Mouse (Mus musculus) heart, embryonic 13.5 days (tissue): Measurements from ENCODE around the gene Hscb. TPM values are rescaled to one million over a fixed set of nuclear protein-coding genes. Genes with fewer than 3 reads are reported as not detected.

ENCODE experiments used
- ATAC-seq: fragments of 200-750 bp; cut with Nextera tagmentation; 2 replicates; pipeline ENCODE4 v1.8.0; 2017; ENCODE audit warnings: moderate TSS enrichment; ENCODE audit not compliant: insufficient number of reproducible peaks, low FRiP score, low TSS enrichment; ENCODE audit errors: extremely low read depth
- H3K27ac ChIP-seq: fragments of 300-500 bp; sonication (generic); replicated peaks from 2 replicates; pipeline ENCODE4 v1.5.1; 2015; ENCODE audit warnings: moderate library complexity, mild to moderate bottlenecking, inconsistent platforms
- H3K27me3 ChIP-seq: fragments of 300-500 bp; sonication (generic); replicated peaks from 2 replicates; pipeline ENCODE4 v1.6.1; 2015; ENCODE audit warnings: mild to moderate bottlenecking, inconsistent platforms
- H3K36me3 ChIP-seq: fragments of 300-500 bp; sonication (generic); 2 replicates; pipeline ENCODE4 v1.6.1; 2015; ENCODE audit warnings: mild to moderate bottlenecking, inconsistent platforms
- H3K4me1 ChIP-seq: fragments of 300-500 bp; sonication (generic); 2 replicates; pipeline ENCODE4 v1.6.1; 2015; ENCODE audit warnings: inconsistent platforms
- H3K4me2 ChIP-seq: fragments of 300-500 bp; sonication (generic); 2 replicates; pipeline ENCODE4 v1.6.1; 2015; ENCODE audit warnings: inconsistent platforms, mild to moderate bottlenecking, moderate library complexity
- H3K4me3 ChIP-seq: fragments of 300-500 bp; sonication (generic); 2 replicates; pipeline ENCODE4 v1.5.1; 2015; ENCODE audit warnings: moderate library complexity, mild to moderate bottlenecking, inconsistent platforms
- H3K9ac ChIP-seq: fragments of 300-500 bp; sonication (generic); 2 replicates; pipeline ENCODE4 v1.6.1; 2015; ENCODE audit warnings: inconsistent platforms, mild to moderate bottlenecking, moderate library complexity
- H3K9me3 ChIP-seq: fragments of 300-500 bp; sonication (generic); 2 replicates; pipeline ENCODE4 v1.6.1; 2016; ENCODE audit warnings: inconsistent platforms
- WGBS: fragments of 180-500 bp; shearing (Covaris S2); methylation state at CpG from one replicate; pipeline ENCODE4 v1.1.7; 2015; ENCODE audit warnings: mixed read lengths; 5-methylcytosine and 5-hydroxymethylcytosine counted together
- polyA plus RNA-seq: library from polyadenylated mRNA; unstranded; fragments of >200 nt; fragmentation: Nextera tagmentation; extraction: Ambion mirVana; gene quantifications from 2 replicates; pipeline ENCODE4 v1.2.1, GENCODE M21; 2015

Hscb gene
- polyA plus RNA-seq, 1 experiment from 2014 or later, result 29.7 TPM

DNA sequence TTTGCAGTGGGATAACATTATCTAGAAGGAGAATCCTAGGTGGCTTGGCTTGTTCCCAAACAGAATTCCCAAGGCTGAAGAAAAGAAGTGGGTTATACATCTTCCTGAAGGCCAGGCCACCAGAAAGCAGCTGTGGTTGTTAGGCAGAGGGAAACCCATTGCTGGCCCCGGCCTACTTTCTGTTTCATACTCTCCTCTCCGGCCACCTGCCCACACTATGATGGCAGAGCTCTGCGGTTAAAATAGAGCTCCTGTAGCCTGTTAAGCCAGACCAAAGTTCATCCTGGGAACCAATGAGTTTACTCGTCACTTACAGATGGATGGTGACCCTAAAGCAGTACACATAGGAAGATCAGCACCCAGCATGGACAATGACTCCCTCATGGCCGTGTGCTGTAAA, 12.0 kb downstream of the Hscb start:
- 84% methylated on average over 5 of the region's 5 CpGs for WGBS
- Histone ChIP-seq H3K27ac (no peak overlapping the region), H3K36me3 (peaks cover 28% of the 10 kb centered on the region), H3K4me1 (no peaks in the 10 kb centered on the region), H3K4me2 (no peak overlapping the region), H3K9ac (no peak overlapping the region), H3K9me3 (no peaks in the 10 kb centered on the region), H3K27me3 (no peaks in the 10 kb centered on the region), H3K4me3 (no peak overlapping the region)
- ATAC-seq, result no peak

DNA sequence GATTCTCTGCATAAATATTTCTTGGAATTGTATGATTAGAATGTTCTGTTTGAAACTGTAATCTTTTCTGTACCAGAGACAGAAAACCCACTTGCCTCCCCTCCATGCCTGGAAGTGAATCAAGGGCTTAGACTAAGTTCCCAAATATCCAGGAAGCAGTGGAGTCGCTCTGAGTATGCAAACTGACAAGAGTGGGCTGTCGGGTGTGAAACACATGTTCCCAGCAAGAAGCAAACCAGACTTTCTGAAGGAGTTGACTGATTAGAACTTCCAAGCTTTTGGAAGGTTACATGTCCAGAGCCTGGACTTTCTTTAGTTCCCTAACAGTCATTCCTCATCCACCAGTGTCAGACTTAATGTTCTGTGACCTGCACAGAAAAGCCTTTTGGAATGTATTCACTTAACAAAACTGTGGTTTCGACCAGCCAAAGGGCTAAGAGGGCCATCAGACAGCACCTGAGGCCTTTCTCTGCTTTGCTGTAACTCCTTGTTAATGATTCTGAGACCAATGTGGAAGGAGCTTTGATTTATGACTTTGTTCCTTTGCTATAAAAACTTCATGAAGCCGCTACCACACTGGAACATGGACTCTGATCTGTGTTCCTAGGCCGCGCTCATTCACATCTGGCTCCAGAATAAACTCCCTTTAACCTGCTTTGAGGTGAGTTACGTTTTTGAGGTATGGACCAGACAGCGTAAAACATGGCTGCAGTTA, 12.6 kb downstream of the Hscb start:
- Histone ChIP-seq H3K36me3 (peaks cover 23% of the 10 kb centered on the region), H3K27me3 (no peaks in the 10 kb centered on the region), H3K4me2 (no peak overlapping the region), H3K9ac (no peak overlapping the region), H3K9me3 (no peaks in the 10 kb centered on the region), H3K27ac (no peak overlapping the region), H3K4me1 (no peaks in the 10 kb centered on the region), H3K4me3 (no peak overlapping the region)
- ATAC-seq, result no peak
- 82% methylated on average over 8 of the region's 8 CpGs for WGBS

GRCm38 (mm10) chr5:110824421-110824820, 15.2 kb downstream of the Hscb start:
- Histone ChIP-seq H3K4me3 (no peak overlapping the region), H3K9ac (no peak overlapping the region), H3K36me3 (peaks cover 12% of the 10 kb centered on the region; the same call in 1 of the 2 replicates), H3K27ac (no peak overlapping the region), H3K4me1 (no peaks in the 10 kb centered on the region), H3K27me3 (no peaks in the 10 kb centered on the region), H3K4me2 (no peak overlapping the region), H3K9me3 (no peaks in the 10 kb centered on the region)
- WGBS, result 82% methylated on average over 4 of the region's 4 CpGs
- ATAC-seq, result no peak

- Histone ChIP-seq H3K9me3 (no peaks in the 10 kb centered on the region), H3K36me3 (peaks cover 27% of the 10 kb centered on the region), H3K27ac (peak within 1 kb of the TSS; percentile 88), H3K4me3 (peak within 1 kb of the TSS; percentile 87), H3K4me1 (peaks cover 39% of the 10 kb centered on the region), H3K9ac (peak within 1 kb of the TSS; percentile 98), H3K4me2 (peak within 1 kb of the TSS; percentile 95), H3K27me3 (no peaks in the 10 kb centered on the region)
- 0% methylated on average over 79 of the region's 80 CpGs for WGBS
- peak; percentile 99 for ATAC-seq
These were observed 29.8 kb downstream of the Hscb start, which contains the start of gene Ulk1 for GRCm38 (mm10) chr5:110809667-110810325. Ulk1 (minus strand) TSS chr5:110810097.

DNA sequence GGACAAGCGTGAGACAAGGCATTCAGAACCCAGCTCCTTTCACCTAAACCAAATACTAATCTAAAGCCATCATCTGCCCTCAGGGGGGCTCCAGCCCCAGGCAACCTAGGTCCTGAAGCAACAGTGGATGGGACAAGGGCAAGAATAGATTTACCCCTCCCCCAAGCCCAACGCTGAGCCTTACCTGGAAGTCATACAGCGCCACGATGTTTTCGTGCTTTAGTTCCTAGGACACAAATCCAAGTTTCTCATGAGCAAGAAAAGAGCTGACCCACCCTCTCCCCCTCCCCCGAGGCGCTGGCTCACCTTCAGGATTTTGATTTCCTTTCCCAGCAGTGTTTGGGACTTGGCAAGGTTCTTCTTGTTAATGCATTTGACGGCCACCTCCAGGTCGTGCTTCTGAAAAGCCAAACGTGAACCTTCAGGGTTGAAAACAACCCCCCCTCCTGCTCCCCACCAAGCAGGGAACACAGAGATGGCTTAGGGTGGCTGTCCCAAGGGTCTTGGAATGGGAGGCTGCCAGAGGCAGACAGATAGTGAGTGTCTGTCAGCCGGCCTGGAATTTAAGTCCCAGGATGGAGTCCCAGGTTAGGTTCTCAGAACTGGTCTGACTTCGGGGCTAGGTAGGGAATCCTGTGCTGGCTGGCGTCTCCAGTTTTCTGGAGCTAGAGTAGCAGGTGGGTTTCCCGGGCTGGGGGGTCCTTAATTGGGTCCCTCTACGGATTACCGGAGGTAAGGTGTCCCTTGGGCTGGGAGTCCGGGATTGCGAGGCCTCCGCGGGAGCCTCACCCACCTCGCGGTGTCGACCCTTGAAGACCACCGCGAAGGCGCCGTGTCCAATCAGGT, 30.5 kb downstream of the Hscb start:
- peaks cover 32% of the 10 kb centered on the region for H3K36me3 ChIP-seq
- peaks cover 43% of the 10 kb centered on the region for H3K4me1 ChIP-seq
- WGBS, result 2% methylated on average over 27 of the region's 27 CpGs
- peak overlapping the region; percentile 87 for H3K4me3 ChIP-seq
- no peaks in the 10 kb centered on the region for H3K27me3 ChIP-seq
- H3K27ac ChIP-seq, result peak overlapping the region; percentile 88
- ATAC-seq, result no peak
- peak overlapping the region; percentile 95 for H3K4me2 ChIP-seq
- H3K9ac ChIP-seq, result peak overlapping the region; percentile 98
- H3K9me3 ChIP-seq, result no peaks in the 10 kb centered on the region

- Histone ChIP-seq H3K36me3 (peaks cover 33% of the 10 kb centered on the region), H3K9me3 (no peaks in the 10 kb centered on the region), H3K4me3 (peak overlapping the region; percentile 87), H3K4me1 (peaks cover 43% of the 10 kb centered on the region), H3K27ac (peak overlapping the region; percentile 88), H3K9ac (peak overlapping the region; percentile 98), H3K27me3 (no peaks in the 10 kb centered on the region), H3K4me2 (peak overlapping the region; percentile 95)
- under 1% methylated on average over 14 of the region's 14 CpGs for WGBS
- peak; percentile 37; the same call in 1 of the 2 replicates for ATAC-seq
These were observed 31.4 kb downstream of the Hscb start for GRCm38 (mm10) chr5:110808061-110808631.

- H3K9ac ChIP-seq, result peak overlapping the region; percentile 98
- H3K27me3 ChIP-seq, result no peaks in the 10 kb centered on the region
- peak overlapping the region; percentile 88 for H3K27ac ChIP-seq
- ATAC-seq, result no peak
- peaks cover 39% of the 10 kb centered on the region for H3K36me3 ChIP-seq
- 76% methylated on average over 4 of the region's 4 CpGs for WGBS
- peak overlapping the region; percentile 95 for H3K4me2 ChIP-seq
- H3K9me3 ChIP-seq, result no peaks in the 10 kb centered on the region
- peaks cover 48% of the 10 kb centered on the region for H3K4me1 ChIP-seq
- H3K4me3 ChIP-seq, result peak overlapping the region; percentile 87
These were observed 32.1 kb downstream of the Hscb start for GRCm38 (mm10) chr5:110807453-110807852.

DNA sequence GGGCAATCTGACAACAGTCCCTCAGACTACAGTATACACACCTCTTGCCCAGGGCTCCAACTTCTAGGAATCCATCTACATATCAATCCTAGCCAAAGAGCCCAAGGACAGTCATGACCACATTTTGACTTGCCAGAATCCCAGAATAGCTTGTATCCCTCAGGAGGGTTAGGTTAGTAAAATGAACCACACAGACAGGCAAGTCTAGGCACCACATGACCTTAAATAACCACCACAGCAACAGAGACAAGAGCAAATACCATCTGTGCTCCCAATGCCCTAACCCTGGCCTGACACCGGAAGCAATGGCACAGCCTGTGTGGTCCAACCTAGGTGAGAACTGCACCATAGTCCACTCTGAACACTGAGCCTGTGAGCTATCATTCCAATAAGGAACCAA, 32.9 kb downstream of the Hscb start:
- Histone ChIP-seq H3K36me3 (peaks cover 42% of the 10 kb centered on the region), H3K4me2 (peak overlapping the region; percentile 95), H3K9ac (peak overlapping the region; percentile 1; the same call in 1 of the 2 replicates), H3K27me3 (no peaks in the 10 kb centered on the region), H3K27ac (no peak overlapping the region), H3K4me3 (no peak overlapping the region), H3K9me3 (no peaks in the 10 kb centered on the region), H3K4me1 (peaks cover 55% of the 10 kb centered on the region)
- WGBS, result 88% methylated on average over 1 of the region's 1 CpGs
- no peak for ATAC-seq

- no peak overlapping the region for H3K4me2 ChIP-seq
- H3K27me3 ChIP-seq, result no peaks in the 10 kb centered on the region
- peaks cover 45% of the 10 kb centered on the region for H3K36me3 ChIP-seq
- H3K9me3 ChIP-seq, result no peaks in the 10 kb centered on the region
- H3K27ac ChIP-seq, result no peak overlapping the region
- ATAC-seq, result no peak
- no peak overlapping the region for H3K9ac ChIP-seq
- no peak overlapping the region for H3K4me3 ChIP-seq
- peaks cover 57% of the 10 kb centered on the region for H3K4me1 ChIP-seq
- WGBS, result 81% methylated on average over 4 of the region's 4 CpGs
These were observed 33.4 kb downstream of the Hscb start for GRCm38 (mm10) chr5:110806154-110806553.

DNA sequence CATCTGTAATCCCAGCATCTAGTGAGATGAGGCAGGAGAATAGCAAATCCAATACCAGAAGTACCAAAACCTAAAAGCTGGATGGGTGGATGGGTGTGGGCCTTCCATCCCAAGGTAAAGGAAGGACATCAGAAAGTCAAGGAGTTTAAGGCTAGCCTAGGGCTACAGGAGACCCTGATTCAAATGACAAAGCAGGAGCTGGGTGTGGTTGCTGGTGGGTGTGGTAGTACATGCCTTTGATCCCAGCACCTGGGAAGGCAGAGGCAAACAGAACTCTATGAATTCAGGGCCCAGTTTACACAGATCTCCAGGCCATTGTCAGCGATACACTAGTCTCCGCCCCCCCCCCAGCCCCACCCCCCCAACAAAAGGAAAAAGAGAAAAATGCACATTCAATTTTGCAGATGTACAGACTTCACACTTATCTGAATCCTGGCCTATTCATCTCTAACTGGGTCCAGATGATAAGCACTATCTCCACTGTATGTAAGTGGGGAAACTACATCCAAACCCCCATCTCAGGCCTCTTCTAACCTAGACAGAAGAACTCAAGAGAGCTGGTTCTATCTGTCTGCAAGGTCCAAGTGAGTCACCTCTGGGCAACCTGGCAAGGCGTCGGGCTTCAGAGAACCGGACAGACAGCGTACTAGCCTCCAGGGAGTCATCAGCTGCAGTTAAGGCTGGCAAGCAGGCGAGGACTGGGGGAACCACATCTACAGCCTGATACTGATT, 35.4 kb downstream of the Hscb start:
- Histone ChIP-seq H3K27me3 (no peaks in the 10 kb centered on the region), H3K36me3 (peaks cover 63% of the 10 kb centered on the region), H3K9me3 (no peaks in the 10 kb centered on the region), H3K4me2 (no peak overlapping the region), H3K27ac (no peak overlapping the region), H3K9ac (no peak overlapping the region), H3K4me1 (peaks cover 59% of the 10 kb centered on the region), H3K4me3 (no peak overlapping the region)
- WGBS, result 80% methylated on average over 7 of the region's 7 CpGs
- ATAC-seq, result no peak
